Comparison of ENCODE assay signal across 8 mouse cellular contexts in the genomic region with DNA sequence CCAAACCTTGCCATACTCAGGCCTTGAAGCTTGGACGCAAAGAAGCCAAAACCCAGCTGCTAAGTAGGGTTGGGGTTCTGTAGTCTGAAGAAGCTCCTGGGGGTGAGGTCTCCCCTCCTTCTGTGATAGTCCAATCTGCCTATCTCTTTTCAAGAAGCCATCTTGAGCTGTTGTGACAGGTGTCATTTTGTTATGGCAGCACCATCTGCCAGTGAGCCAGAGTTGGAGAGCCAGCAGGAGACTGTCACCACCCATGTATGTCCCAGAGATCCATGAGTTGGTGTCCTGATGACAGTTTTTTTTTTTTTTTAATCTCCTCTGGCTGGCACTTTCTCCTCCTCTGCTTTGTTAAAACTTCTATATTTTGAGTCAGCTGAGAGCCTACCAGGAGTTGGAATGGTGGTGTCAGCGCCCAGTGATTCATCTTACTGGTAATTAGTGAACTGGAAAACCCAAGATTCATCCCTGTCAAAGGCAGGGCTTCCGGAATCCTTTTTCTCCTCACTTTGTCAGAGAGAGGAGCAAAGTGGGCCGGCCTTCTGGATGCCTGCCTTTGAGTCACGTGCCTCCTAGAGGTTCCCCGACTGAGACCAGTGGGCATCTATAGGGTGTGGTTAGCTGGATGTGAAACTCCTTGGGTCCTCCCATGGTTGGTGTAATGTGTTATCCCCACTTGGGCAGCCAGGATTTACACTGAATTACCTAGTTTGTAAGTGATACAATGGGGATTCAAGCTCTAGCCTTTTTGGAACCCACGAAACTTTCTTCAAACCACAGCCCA. TPM values are rescaled to one million over a fixed set of nuclear protein-coding genes. Genes with fewer than 3 reads are reported as not detected.
DNase-seq lines count a peak whose midpoint lies in the region; ATAC-seq and TF ChIP-seq lines count a peak whose summit lies in the region.

No protein-coding gene starts in this region.

- peak in 1 of 2 experiments; percentile 24 for DNase-seq in cerebellum, adult 2 months
- DNase-seq in cerebellum, postnatal 4 days (ENCODE audit: low spot score in 2 of 2) = no peak
- peak; percentile 33 for DNase-seq in A20 (ENCODE audit: low read depth, low spot score)
- no peak for DNase-seq in embryonic facial prominence, embryonic 10.5 days (ENCODE audit: low spot score)
- DNase-seq in heart, postnatal 4 days = peak; percentile 37
- DNase-seq in midbrain, embryonic 14.5 days = no peak
- no peak for DNase-seq in ovary, postnatal 10 days (ENCODE audit: low spot score)

- H3K36me3 ChIP-seq in embryonic facial prominence, embryonic 10.5 days (replicated peaks) = peaks cover 35% of the 10 kb centered on the region
- H3K36me3 ChIP-seq in limb, embryonic 13.5 days = peaks cover 21% of the 10 kb centered on the region
- no peaks in the 10 kb centered on the region for H3K36me3 ChIP-seq in midbrain, embryonic 14.5 days (ENCODE audit: control insufficient read depth, insufficient read depth, low read length)

- peak overlapping the region; percentile 81 for H3K27ac ChIP-seq in cerebellum, adult 2 months (ENCODE audit: insufficient read depth, low read length)
- peak overlapping the region; percentile 84; the same call in 1 of the 2 replicates for H3K27ac ChIP-seq in embryonic facial prominence, embryonic 10.5 days (replicated peaks)
- H3K27ac ChIP-seq in limb, embryonic 13.5 days = 0 out of 2 replicates have a peak overlapping the region, but pooled peaks have one; percentile 29
- peak overlapping the region; percentile 83 for H3K27ac ChIP-seq in midbrain, embryonic 14.5 days (replicated peaks; ENCODE audit: low read depth, low read length)

- ATAC-seq in limb, embryonic 13.5 days (ENCODE audit: low FRiP score, low read depth) = no peak
- ATAC-seq in midbrain, embryonic 14.5 days (ENCODE audit: low FRiP score, low TSS enrichment) = no peak

- no peak for TF ChIP-seq POLR2A in cerebellum, adult 2 months (IDR thresholded peaks at IDR 0.05; ENCODE audit: borderline replicate concordance, insufficient read depth, low read length)

- no peak overlapping the region for H3K4me3 ChIP-seq in cerebellum, adult 2 months (replicated peaks; ENCODE audit: insufficient read depth, low read depth, low read length)
- peak overlapping the region; percentile 83 for H3K4me3 ChIP-seq in embryonic facial prominence, embryonic 10.5 days
- 0 out of 2 replicates have a peak overlapping the region, but pooled peaks have one; percentile 87 for H3K4me3 ChIP-seq in limb, embryonic 13.5 days
- peak overlapping the region; percentile 91 for H3K4me3 ChIP-seq in midbrain, embryonic 14.5 days (replicated peaks; ENCODE audit: low read depth, low read length)

- H3K9ac ChIP-seq in limb, embryonic 13.5 days = no peak overlapping the region
- peak overlapping the region; percentile 32; the same call in 1 of the 2 replicates for H3K9ac ChIP-seq in midbrain, embryonic 14.5 days (replicated peaks; ENCODE audit: low read length)

- H3K4me2 ChIP-seq in limb, embryonic 13.5 days (replicated peaks) = peak overlapping the region; percentile 81
- peak overlapping the region; percentile 96 for H3K4me2 ChIP-seq in midbrain, embryonic 14.5 days (ENCODE audit: low read length)

- WGBS in cerebellum, adult 2 months = 40% methylated on average over 7 of the region's 7 CpGs
- 48% methylated on average over 7 of the region's 7 CpGs for WGBS in embryonic facial prominence, embryonic 10.5 days
- WGBS in limb, embryonic 13.5 days = 49% methylated on average over 7 of the region's 7 CpGs
- WGBS in midbrain, embryonic 14.5 days = 43% methylated on average over 7 of the region's 7 CpGs

- peaks cover 14% of the 10 kb centered on the region for H3K4me1 ChIP-seq in cerebellum, adult 2 months (ENCODE audit: control insufficient read depth, insufficient read depth, low read length)
- peaks cover 39% of the 10 kb centered on the region for H3K4me1 ChIP-seq in embryonic facial prominence, embryonic 10.5 days
- H3K4me1 ChIP-seq in limb, embryonic 13.5 days = peaks cover 24% of the 10 kb centered on the region
- peaks cover 37% of the 10 kb centered on the region for H3K4me1 ChIP-seq in midbrain, embryonic 14.5 days (ENCODE audit: control insufficient read depth, insufficient read depth, low read length)

- no peaks in the 10 kb centered on the region for H3K9me3 ChIP-seq in embryonic facial prominence, embryonic 10.5 days
- H3K9me3 ChIP-seq in limb, embryonic 13.5 days = no peaks in the 10 kb centered on the region
- no peaks in the 10 kb centered on the region for H3K9me3 ChIP-seq in midbrain, embryonic 14.5 days (ENCODE audit: control insufficient read depth, low read length)

- no peak for TF ChIP-seq CTCF in cerebellum, adult 2 months (IDR thresholded peaks at IDR 0.05; ENCODE audit: borderline replicate concordance, insufficient read depth, low read depth, low read length)

- no peaks in the 10 kb centered on the region for H3K27me3 ChIP-seq in cerebellum, adult 2 months (ENCODE audit: control insufficient read depth, insufficient read depth, low read length)
- no peaks in the 10 kb centered on the region for H3K27me3 ChIP-seq in embryonic facial prominence, embryonic 10.5 days (replicated peaks; ENCODE audit: low read depth, poor library complexity, severe bottlenecking)
- H3K27me3 ChIP-seq in limb, embryonic 13.5 days = no peaks in the 10 kb centered on the region
- H3K27me3 ChIP-seq in midbrain, embryonic 14.5 days (ENCODE audit: control insufficient read depth, insufficient read depth, low read length) = no peaks in the 10 kb centered on the region

RNA-seq across cellular contexts. Expression of a gene that starts 1.5 kb away (rescaled TPM):
- polyA plus RNA-seq in cerebellum, adult 2 months (2012; rRNA removed) = 23.3 and 24.9 TPM in 2 replicates
- polyA plus RNA-seq in embryonic facial prominence, embryonic 10.5 days (2016; fragmentation: Nextera tagmentation; extraction: Ambion mirVana) = 43.8 and 44.5 TPM in 2 replicates
- total RNA-seq in heart, postnatal 4 days (2021) = 10 to 100 TPM; 32.5 to 33.2 TPM
- 38.7 and 39.0 TPM in 2 replicates for polyA plus RNA-seq in limb, embryonic 13.5 days (2015; fragmentation: Nextera tagmentation; extraction: Ambion mirVana)
- 21.1 and 29.4 TPM in 2 replicates for polyA plus RNA-seq in midbrain, embryonic 14.5 days (2014; fragmentation: Nextera tagmentation; extraction: Ambion mirVana)

RNA-seq across cellular contexts. Expression of a gene that starts 5.8 kb away (rescaled TPM):
- polyA plus RNA-seq in cerebellum, adult 2 months (2012; rRNA removed) = 21.4 and 28.8 TPM in 2 replicates
- polyA plus RNA-seq in embryonic facial prominence, embryonic 10.5 days (2016; fragmentation: Nextera tagmentation; extraction: Ambion mirVana) = 44.9 and 48.5 TPM in 2 replicates
- total RNA-seq in heart, postnatal 4 days (2021) = 10 to 100 TPM; 17.3 to 18.4 TPM
- polyA plus RNA-seq in limb, embryonic 13.5 days (2015; fragmentation: Nextera tagmentation; extraction: Ambion mirVana) = 44.7 and 46.3 TPM in 2 replicates
- polyA plus RNA-seq in midbrain, embryonic 14.5 days (2014; fragmentation: Nextera tagmentation; extraction: Ambion mirVana) = 47.8 and 51.2 TPM in 2 replicates

RNA-seq across cellular contexts. Expression of a gene that starts 43.9 kb away (rescaled TPM):
- polyA plus RNA-seq in cerebellum, adult 2 months (2012; rRNA removed) = 12.1 and 12.8 TPM in 2 replicates
- 21.9 and 24.2 TPM in 2 replicates for polyA plus RNA-seq in embryonic facial prominence, embryonic 10.5 days (2016; fragmentation: Nextera tagmentation; extraction: Ambion mirVana)
- 1 to 10 TPM; 4.9 to 5.9 TPM for total RNA-seq in heart, postnatal 4 days (2021)
- 17.2 and 19.4 TPM in 2 replicates for polyA plus RNA-seq in limb, embryonic 13.5 days (2015; fragmentation: Nextera tagmentation; extraction: Ambion mirVana)
- polyA plus RNA-seq in midbrain, embryonic 14.5 days (2014; fragmentation: Nextera tagmentation; extraction: Ambion mirVana) = 34.0 and 42.7 TPM in 2 replicates

RNA-seq across cellular contexts. Expression of a gene that starts 45.3 kb away (rescaled TPM):
- 9.0 and 9.2 TPM in 2 replicates for polyA plus RNA-seq in cerebellum, adult 2 months (2012; rRNA removed)
- polyA plus RNA-seq in embryonic facial prominence, embryonic 10.5 days (2016; fragmentation: Nextera tagmentation; extraction: Ambion mirVana) = 37.1 and 38.9 TPM in 2 replicates
- 10 to 100 TPM; 27.3 to 29.3 TPM for total RNA-seq in heart, postnatal 4 days (2021)
- polyA plus RNA-seq in limb, embryonic 13.5 days (2015; fragmentation: Nextera tagmentation; extraction: Ambion mirVana) = 74.5 and 77.5 TPM in 2 replicates
- 7.8 and 12.3 TPM in 2 replicates for polyA plus RNA-seq in midbrain, embryonic 14.5 days (2014; fragmentation: Nextera tagmentation; extraction: Ambion mirVana)

RNA-seq across cellular contexts. Expression of a gene that starts 55.5 kb away (rescaled TPM):
- polyA plus RNA-seq in cerebellum, adult 2 months (2012; rRNA removed) = 90.6 and 94.5 TPM in 2 replicates
- 161 and 164 TPM in 2 replicates for polyA plus RNA-seq in embryonic facial prominence, embryonic 10.5 days (2016; fragmentation: Nextera tagmentation; extraction: Ambion mirVana)
- total RNA-seq in heart, postnatal 4 days (2021) = 10 to 100 TPM; 62.9 to 65.3 TPM
- 153 and 158 TPM in 2 replicates for polyA plus RNA-seq in limb, embryonic 13.5 days (2015; fragmentation: Nextera tagmentation; extraction: Ambion mirVana)
- 125 and 139 TPM in 2 replicates for polyA plus RNA-seq in midbrain, embryonic 14.5 days (2014; fragmentation: Nextera tagmentation; extraction: Ambion mirVana)

Comparison
In these comparisons a context has a peak if more than half of its experiments do, and no peak if none do; other contexts are left out.
1. DNase-seq: peak in A20 (single experiment) and heart, postnatal 4 days (single experiment); none in cerebellum, postnatal 4 days (0 of 2), embryonic facial prominence, embryonic 10.5 days (single experiment), midbrain, embryonic 14.5 days (single experiment) and ovary, postnatal 10 days (single experiment).
2. H3K27ac ChIP-seq: peak in every context shown above with its lines; median percentile 84 in embryonic facial prominence, embryonic 10.5 days; 83 in midbrain, embryonic 14.5 days; 81 in cerebellum, adult 2 months; 29 in limb, embryonic 13.5 days.